Mouse (Mus musculus) spleen, postnatal 14 days (tissue): Measurements from ENCODE around the gene Ppp2r2c.

Experiments
- DNase-seq, 2 experiments: peaks; one replicate each; pipeline ENCODE4 v3.0.0; 2021 to 2022; ENCODE audit warnings: low spot score in 2 of 2

Gene Ppp2r2c

DNA sequence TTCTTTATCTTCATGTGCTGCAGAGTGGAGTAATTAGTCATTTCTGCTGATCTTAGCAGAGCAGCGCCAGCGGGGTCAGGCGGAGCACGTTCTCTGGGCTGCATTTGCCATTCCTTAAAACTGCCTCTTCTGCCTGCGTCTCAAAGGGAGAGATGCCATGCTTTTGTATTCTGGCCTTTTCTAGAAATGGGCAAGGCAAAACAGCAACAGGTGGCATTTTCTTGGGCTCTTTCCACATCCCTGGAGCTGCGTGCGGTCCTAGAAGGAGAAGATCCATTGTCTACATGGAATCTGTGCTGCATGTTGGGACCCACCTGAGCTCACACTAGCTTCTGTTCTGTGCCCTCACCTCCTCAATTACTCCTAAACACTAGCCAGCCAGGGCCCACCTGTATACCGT, 29.7 kb downstream of the Ppp2r2c start:
- DNase-seq, result no peak

DNA sequence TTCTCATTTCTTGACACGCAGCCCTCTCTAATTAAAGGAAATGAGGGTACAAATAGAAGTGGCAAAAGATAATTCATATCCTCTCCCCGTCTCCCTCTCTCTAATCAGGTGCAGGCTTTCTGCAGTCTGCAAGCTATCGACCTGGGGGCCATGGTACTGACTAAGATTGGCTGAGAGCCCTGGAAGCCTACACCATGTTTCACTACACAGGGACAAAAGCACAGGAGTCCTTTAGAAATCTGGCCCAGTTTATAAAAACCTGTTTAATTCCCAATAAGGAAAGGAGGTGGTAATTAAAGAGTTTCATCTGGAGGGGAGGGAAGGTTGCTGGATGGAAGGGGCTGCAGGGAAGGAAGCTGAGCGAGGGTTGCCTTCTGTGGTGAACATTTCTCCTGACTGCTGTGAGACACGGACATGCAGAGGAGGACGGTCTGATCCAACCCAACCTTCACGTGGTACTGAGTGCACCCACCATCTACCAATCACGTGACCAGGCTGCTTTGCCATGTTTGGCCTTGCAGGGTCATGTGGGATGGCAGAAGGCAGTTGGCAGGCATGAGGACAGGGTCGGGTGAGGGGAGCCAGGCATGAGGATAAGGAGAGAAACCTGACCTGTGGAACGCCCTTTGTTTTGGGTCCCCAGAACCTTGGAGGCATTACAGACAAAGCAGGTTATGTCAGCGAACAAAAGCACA, 30.2 kb downstream of the Ppp2r2c start:
- DNase-seq, result no peak

DNA sequence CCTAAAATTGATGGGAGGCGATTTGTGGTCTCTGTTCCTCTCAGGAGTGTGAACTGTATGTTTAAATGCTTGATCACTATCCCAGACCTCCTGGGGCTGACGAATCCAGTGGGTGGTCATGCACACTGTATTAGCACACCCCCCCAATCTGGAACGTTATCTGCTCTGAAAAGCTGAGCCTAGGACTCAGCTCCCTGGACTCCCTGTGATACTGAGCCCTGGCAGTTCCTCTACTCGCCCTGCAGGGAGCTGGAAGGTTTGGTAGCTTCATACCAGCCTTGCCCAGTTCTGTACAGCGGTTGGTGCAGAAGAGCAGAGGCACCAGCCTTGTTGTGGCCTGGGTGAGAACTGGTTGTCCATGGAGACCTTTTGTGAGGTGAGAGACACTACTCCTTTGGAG, 31.1 kb downstream of the Ppp2r2c start:
- no peak for DNase-seq

DNA sequence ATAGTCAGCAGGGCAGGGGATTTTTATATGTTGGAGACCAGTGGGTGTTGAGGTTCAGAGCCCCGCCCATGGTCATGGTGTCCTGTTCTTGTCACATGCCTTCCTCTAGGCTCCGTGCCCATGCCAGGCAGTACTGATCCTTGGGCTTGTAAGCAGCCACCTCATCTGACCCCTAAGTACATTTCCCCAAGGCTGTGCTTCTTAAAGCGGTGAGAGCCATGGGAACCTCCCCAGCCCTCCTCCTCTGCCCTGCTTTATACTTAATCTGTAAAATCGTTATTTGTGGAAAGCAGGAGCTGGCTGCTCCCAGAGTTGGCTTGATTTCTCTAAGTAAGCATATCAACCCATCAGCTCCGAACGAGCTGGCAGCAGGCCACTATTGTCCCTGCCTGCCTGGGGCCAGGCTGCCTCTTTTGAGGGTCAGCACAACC, 31.9 kb downstream of the Ppp2r2c start:
- DNase-seq, result no peak

DNA sequence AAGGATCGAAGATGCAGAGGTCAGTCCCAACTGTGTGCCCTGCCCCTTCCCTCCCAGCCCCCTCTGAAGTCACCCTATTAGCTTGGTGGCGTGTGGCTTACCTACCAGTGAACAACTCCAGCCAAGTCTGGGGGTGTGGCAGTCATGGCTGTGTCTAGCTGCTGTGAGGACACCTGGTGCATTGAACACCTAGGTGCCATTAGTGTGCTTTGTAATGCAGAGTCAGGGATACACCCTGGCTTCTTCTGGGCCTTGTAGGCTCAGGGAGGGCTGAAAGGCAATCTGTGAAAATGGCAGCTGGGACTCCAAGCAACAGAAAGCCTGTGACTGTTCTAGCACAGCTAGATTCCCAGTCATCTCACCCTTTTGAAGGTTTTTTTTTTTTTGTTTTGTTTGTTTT, 34.5 kb downstream of the Ppp2r2c start:
- no peak for DNase-seq

DNA sequence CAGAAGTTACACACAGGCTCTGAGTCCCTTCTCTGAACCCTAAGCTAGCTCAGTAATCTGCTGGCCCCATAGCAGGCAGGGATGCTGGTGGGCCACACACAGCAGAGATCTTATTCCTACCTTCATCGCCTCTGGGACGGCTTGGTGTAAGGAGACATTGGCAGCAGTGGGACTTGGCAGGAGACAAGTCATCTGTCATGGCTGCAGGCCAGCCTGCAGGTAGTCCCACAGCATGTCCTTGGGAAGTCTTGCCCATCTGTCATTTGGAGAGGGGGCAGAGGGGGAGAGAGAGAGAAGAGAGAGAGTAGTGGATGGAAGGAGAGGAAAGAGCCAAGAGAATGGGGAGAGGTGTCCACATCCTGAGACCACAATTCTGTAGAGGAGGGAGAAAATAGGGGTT, 35.8 kb downstream of the Ppp2r2c start:
- DNase-seq, result no peak

DNA sequence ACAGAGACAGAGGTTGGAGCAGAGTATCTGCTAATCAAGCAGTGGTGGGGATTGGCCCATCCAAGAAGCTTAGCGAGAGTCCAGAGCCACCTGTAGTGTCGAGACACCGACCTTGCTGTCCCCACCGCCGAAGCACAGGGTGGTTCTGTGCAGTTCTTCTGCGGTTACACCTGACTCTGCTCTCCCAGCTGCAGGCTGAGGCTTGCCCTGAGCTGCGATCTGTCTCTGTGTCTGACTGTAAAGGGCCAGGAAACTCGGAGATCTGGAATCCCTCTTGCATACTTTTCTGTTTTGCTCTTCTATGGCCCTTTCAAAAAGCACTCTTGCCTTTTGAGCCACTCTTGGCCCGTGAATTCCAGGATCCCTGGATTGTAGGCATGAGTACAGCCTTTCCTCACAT, 36.4 kb downstream of the Ppp2r2c start:
- no peak for DNase-seq

DNA sequence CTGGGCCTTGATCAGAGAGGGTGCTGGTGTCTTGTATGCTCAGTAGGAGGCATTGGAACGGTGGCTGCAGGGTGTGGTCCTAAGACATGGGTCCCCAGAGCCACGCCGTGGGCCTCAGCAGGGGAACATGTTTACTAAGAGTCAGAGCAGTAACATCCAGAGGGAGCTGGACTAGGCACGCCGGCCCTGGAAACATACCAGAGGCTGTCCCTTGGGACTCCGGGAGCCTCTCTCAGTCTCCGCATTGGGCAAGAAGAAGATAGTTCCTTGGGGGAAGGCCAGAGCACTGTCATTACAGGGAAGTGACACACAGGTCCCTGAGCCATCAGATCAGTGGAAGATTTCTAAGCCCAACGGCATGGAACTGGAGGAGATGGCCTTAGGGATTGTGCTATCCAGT, 36.9 kb downstream of the Ppp2r2c start:
- no peak for DNase-seq

DNA sequence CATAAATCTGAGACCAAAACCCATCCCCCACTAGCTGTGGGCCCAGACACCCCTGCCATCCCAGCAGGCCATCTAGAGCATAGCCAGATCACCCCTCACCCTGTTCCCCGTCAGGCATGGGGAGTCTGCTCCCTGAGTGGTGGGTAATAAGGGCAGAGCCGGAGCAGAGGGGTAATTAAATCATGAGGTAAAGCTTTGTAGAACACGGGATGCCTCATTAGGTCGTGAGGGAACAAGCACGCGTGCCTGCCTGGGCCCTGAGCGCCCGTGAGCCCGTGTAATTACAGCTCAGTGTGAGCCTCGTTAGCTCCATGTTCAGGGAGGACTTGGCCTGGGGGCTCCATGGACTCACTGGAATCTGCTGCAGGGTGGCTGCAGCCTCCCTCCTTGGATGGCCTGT, 39.4 kb downstream of the Ppp2r2c start:
- no peak for DNase-seq

DNA sequence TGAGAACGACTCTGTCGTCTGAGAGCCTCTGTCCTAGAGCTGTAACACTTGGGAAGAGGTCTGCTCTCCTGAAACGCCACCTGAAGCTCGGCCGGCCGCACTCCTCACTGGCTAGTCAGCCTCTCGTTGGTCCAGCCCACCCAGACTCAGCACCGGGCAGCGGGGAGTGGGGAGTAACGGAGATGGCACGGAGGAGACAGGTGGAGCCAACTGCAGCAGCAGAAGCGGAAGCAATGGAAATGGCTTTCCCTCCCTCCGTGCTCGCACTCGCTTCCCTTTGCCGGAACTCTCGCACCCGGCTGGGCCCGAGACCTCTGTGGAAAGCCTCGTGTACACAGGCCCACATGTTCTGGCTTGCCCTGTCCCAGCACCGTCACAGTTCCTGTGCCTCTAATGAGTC, 41.2 kb downstream of the Ppp2r2c start:
- no peak for DNase-seq

DNA sequence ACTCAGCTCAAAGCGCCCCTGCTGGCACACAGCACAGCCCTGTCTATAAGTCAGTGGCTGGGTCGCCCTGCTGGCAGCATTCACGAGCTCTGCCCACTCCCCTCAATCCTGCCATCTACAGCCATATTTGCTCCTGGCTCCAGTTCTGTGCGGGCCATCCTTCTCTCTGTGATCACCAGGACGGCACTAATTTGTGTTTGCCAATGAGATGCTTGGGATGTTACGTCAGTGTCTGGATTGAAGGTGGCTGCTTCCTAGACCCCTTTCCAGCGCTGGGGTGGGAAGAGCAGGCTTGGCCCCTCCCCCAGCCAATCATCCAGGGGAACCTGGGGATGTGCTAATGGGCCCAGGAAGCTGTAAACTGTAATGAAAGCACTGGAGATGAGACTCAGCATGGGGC, 42.7 kb downstream of the Ppp2r2c start:
- no peak for DNase-seq

DNA sequence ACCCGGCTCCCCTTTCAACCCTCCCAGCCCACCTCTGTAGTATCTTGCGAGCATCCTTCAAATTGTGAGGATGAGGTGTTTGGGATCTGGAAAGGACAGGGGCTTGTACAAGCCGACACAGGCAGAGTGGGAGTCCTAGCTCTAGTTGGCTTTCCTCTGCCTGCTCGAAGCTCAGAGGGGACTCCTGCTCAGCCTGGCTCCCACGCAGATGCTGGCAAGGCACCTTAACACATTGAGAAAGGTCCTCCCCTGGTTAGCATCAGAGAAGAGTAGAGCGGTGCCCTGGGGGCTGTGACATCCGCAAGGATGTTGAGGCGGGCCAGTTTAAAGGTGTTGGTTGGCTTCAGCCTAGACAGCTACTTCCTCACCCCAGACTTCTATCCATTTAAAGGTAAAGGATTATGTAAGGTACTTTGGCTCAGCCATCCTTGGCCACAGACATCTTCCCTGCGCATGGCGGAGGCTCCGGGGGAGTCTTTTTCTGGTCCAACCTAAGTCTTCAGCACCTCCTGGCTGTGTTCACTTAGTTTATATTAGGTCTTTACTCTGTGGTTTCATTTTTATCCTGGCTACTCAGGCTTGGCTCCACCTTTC, 43.5 kb downstream of the Ppp2r2c start:
- no peak for DNase-seq

DNA sequence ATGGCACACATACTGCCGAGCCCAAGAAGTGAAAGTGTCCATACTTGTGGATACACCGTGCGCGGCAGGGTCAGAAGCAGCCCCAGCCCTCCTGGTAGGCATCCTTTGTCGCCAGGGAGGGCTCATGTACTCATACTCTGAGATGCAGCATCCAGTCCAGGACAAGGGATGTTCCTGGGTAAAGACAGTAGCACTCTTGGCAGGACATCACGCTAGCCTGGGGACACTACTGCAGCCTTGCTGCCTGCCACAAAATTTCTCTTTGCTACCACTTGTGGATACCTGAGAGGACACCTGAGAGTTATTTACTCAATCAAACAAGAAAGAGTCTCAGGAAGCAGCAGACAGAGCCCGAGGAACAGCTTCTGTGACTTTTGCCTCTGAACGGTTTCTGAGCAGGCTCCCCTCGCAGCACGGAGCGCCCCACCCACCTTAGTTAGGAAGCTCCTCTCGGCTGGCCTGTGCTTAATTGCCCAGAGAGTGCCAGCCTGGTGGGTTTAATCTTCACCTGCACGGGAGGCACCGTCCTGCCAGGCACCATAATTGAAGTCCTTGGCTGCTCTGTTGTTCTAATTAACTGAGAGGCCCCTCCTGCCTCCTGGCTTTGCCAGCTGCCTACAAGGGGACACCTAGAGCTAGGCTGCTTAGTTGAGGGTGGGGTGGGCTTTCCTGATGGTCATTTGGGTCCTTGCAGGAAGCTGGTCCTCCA, 44.4 kb downstream of the Ppp2r2c start:
- no peak for DNase-seq

DNA sequence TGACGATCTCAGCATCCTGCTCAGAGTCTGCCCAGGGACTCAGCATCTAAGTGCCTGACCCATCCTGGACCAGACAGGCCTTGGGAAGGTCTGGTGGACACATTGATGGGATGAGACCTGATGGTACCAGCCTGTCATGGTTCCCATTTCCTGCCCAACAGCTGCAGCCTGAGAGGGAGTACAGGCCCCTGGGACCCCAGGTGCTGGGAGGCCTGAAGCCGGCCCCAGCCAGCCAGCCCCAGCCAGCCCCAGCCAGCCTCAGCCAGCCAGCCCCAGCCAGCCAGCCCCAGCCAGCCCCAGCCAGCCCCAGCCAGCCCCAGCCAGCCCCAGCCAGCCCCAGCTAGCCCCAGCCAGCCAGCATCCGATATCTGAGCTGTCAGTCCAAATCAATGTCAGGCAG, 46.9 kb downstream of the Ppp2r2c start:
- DNase-seq, result no peak

DNA sequence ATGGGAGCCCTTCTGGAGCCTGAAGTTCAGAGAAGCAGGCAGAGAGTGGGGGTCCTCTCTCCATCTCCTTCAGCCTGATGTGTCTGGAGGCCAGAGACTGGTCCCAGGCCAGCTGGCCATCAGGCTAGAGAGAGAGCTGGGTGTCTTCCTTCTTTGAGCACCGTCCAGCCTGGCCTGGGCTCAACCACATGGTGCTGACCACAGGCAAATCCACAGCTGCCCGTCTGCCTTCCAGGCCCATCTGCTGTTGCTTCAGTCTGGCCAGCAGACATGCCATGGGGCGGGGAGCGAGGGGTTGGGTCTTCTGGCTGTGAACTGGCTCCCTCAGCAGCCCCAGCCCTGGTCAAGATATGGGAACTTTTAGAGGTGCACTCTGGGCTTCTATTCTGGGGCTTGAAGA, 48.3 kb downstream of the Ppp2r2c start:
- DNase-seq, result no peak

DNA sequence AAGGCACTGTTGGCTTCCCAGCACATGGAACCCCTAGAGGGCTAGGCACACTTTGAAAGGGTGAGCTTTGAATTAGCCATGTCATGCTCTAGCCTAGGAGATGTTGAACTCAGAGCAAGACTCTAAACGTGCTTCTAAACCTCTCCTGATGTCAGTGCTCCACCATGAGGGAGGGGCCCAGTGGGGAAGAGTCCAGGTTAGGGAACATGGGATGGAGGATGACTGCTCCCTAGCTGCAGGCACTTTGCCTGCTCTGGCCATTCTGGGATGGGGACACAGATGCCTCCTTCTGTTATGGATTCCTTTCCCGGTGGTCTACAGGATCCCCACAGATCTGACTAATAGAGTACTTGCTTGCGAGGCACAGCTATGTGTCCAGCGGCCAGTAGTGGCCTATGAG, 48.9 kb downstream of the Ppp2r2c start:
- no peak for DNase-seq

DNA sequence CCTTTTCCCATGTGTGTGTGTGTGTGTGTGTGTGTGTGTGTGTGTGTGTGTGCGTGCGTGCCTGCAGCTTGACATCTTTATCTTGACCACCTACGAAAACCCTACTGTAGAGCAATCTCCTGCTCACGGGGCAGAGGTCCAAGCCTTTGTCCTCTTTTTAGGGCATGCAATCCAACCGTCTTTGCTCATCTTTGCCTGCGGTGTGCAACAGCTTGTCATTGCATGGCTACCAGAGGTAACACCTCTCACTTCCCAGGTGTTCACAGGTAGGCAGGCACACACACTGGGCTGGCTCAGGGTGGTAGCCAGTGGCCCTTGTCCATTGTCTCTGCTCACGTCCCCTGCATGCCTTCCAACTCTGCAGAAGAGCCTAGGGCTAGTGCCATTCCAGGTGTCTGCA, 49.7 kb downstream of the Ppp2r2c start:
- DNase-seq, result no peak

DNA sequence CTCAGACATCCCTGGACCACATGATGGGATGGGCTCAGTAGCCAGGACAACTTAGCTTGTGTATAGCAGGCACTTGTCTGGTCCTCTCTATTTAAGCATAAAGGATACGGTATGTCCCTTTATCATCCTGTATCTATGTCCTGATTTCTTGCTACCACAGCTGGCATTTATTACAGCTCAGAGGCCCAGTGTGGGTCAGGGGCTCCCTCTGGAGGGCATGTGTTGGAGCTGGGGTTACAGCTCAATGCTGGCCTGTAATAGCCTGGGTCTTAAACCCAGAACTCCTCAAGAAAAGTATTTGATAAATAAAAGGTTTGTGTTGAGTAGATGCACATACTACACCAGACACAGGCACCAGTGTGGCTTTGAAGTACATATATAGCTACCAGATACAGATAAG, 51.8 kb downstream of the Ppp2r2c start:
- DNase-seq, result no peak

DNA sequence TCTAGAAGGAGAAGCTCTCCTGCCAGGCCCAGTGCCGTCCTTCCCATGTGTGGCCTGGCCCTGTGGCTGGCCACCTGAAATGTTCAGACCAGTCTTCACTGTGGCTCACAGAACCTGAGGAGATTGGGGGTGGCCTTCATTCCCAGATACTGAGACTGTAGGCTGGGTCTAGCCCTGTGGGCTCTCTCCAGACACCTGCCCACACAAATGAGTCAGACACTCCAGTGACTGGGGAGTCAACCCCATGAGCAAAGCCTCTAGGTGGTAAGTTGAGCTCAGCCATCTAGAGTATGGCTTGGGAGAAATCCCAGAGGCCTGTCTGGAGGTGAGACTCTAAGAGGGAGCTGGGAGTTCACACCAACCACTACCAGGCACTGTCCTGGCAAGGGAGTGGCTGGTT, 53.6 kb downstream of the Ppp2r2c start:
- no peak for DNase-seq

DNA sequence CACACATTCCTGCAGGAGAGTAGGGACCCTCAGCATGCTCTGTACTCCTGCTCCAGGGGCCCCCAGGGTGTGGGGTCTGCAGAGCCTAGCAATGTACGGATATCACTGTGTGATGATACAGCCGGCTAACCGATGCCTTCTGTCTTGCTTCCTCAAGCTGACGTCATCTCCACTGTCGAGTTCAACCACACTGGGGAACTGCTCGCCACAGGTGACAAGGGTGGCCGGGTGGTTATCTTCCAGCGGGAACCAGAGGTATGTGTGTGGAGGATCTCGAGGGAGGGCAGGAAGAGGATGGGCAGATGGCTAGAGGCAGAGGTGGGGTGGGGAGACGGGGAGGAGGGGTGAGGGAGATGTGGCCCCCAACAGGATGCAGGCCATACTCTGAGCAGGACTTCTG, 54.5 kb downstream of the Ppp2r2c start:
- DNase-seq, result no peak

DNA sequence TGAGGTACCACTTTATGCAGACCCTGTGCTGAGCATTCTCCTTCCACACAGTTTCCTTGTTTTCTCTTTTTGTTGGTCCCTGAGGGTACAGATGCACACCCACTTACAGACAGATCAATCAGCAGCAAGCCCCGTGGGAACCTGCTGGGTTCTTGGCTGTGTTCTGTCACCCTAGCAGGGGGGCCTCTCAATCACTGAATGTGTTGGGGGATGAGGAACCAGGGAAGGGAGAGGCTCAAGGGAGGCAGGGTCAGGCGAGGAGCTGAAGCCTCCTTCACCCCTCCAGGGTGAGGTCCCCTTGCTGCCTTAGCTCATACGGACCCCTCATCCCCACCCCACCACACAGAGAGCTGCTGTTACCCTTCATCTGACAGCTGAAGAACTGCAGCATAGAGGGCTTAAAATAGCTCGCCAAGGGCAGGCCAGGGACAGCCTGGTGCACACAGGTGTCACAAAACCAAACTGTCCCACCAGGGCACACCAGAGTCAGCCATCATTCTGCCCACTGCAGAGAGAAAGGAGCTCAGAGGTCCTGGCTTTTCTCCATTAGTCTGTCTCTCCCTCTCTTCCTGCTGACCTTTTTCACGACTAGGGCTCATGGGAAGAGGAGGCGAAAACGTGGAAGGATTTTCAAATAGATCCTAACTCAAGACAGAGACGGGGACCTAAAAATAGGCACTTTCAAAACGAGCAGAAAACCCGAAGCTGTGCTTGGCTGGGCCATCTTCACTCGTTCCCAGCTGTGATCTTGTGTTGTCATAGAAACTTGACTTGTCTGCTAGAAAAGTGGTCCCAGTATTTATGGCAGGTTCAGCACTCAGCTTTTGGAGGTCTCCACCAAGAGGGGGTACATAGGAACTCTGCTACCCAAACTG, 55.8 kb downstream of the Ppp2r2c start:
- DNase-seq, result no peak

DNA sequence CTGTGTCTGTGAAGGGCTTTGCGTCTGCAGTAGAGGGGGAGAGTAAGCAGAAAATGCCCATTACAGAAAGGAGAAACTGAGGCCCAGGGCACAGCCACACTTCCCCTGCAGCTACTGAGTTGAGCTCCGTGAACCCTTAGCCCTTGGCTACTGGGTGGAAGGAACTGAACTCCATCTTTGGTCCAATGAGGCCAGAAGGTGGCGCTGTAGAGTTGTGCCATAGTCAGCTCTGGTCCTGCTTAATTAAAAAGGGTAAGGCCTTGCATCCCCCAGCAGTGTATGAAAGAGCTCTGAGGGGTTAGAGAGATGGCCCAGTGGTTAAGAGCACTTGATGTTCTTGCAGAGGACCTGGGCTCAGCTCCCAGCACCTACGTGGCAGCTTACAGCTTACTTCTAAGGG, 60.4 kb downstream of the Ppp2r2c start:
- DNase-seq, result no peak
